Mouse (Mus musculus) small intestine, adult 2 months (tissue): ENCODE data around the gene Ube3a.

Experiments
- CTCF ChIP-seq: fragments of 200-500 bp; IDR thresholded peaks from 2 replicates; pipeline ENCODE4 v1.5.1; 2012; ENCODE audit warnings: low read depth, mild to moderate bottlenecking, control low read depth, inconsistent platforms, low read length, moderate library complexity, mixed read lengths; ENCODE audit not compliant: insufficient replicate concordance, insufficient read length; ENCODE audit errors: extremely low read depth
- POLR2A ChIP-seq: fragments of 200-500 bp; IDR thresholded peaks from 2 replicates; pipeline ENCODE4 v1.6.1; 2012; ENCODE audit warnings: low read depth, mild to moderate bottlenecking, control low read depth, inconsistent platforms, low read length, moderate library complexity

GRCm38 (mm10) chr7:59230304-59230703 lies 1.8 kb downstream of the Ube3a start:
- no peak for TF ChIP-seq CTCF
- no peak for TF ChIP-seq POLR2A
